Mouse (Mus musculus): ENCODE results near the gene Satb1. TPM values are rescaled to one million over a fixed set of nuclear protein-coding genes. Genes with fewer than 3 reads are reported as not detected.

Gene Satb1
- polyA plus RNA-seq, 2 experiments: 22.4 to 22.9 TPM

DNA sequence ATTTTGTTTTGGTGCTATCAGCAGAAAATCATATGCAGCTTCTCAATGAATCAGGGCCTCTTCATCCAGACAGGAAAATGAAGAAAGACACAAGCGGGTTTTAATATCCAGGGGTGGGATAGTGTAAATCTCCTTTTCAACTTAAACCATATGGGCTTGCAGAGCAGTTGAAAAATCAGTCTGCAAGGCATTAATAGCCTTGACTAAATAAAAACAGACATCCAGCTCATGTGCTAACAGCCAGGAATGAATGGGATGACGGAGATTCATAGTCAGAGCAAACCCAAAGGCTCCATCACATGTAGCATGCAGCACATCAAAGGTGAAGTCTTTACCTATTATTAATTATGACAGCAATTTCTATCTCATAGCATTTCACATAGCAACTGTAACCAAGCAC is 142.6 kb downstream of the Satb1 start:
- no peak overlapping the region for H3K4me2 ChIP-seq (replicated peaks; ENCODE audit: low read depth, low read length, severe bottlenecking)
- H3K4me3 ChIP-seq (replicated peaks; ENCODE audit: low read length): no peak overlapping the region
- H3K4me1 ChIP-seq (ENCODE audit: control insufficient read depth, insufficient read depth, low read length): no peaks in the 10 kb centered on the region
- no peaks in the 10 kb centered on the region for H3K9me3 ChIP-seq (ENCODE audit: control insufficient read depth, low read length)
- no peaks in the 10 kb centered on the region for H3K36me3 ChIP-seq (ENCODE audit: control insufficient read depth, insufficient read depth, low read length)
- DNase-seq (ENCODE audit: low spot score) (no peak), ATAC-seq (ENCODE audit: low FRiP score, low read depth) (no peak)
- 12% methylated on average over 2 of the region's 2 CpGs for WGBS
- no peak overlapping the region for H3K27ac ChIP-seq (replicated peaks; ENCODE audit: low read depth, low read length)
- no peaks in the 10 kb centered on the region for H3K27me3 ChIP-seq (ENCODE audit: control insufficient read depth, insufficient read depth, low read length)
- TF ChIP-seq POLR2A (IDR thresholded peaks at IDR 0.05; ENCODE audit: borderline replicate concordance, extremely low read depth, insufficient read depth, insufficient read length): no peak
- no peak overlapping the region for H3K9ac ChIP-seq (ENCODE audit: low read depth, low read length, severe bottlenecking)

DNA sequence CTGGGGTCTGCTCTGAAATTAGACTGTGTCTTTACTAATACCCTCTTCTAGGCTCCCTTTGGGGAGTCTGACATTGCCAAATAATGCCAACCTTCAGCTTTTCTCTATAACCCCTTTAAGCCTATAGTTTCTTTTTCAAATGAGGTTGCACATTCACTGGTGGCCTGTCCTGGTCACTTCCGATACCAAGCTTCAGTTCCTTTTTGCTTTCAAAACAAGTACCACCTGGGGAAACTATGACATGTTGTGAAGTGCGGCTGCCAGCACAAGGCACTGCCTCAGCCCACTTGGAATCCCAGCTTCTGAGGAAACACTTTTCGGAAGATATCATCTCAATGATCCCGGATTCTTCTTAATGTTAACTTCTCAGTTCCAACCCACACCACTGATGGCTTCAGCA is 145.9 kb downstream of the Satb1 start:
- TF ChIP-seq POLR2A (IDR thresholded peaks at IDR 0.05; ENCODE audit: borderline replicate concordance, extremely low read depth, insufficient read depth, insufficient read length): no peak

More for the DNA sequence above, 145.9 kb downstream of the Satb1 start:
- DNase-seq (ENCODE audit: low spot score) (no peak), ATAC-seq (ENCODE audit: low FRiP score, low read depth) (no peak)
- H3K4me2 ChIP-seq (replicated peaks; ENCODE audit: low read depth, low read length, severe bottlenecking): no peak overlapping the region
- no peak overlapping the region for H3K27ac ChIP-seq (replicated peaks; ENCODE audit: low read depth, low read length)
- 91% methylated on average over 4 of the region's 4 CpGs for WGBS
- H3K36me3 ChIP-seq (ENCODE audit: control insufficient read depth, insufficient read depth, low read length): no peaks in the 10 kb centered on the region
- H3K9ac ChIP-seq (ENCODE audit: low read depth, low read length, severe bottlenecking): no peak overlapping the region
- H3K4me3 ChIP-seq (replicated peaks; ENCODE audit: low read length): no peak overlapping the region
- H3K27me3 ChIP-seq (ENCODE audit: control insufficient read depth, insufficient read depth, low read length): no peaks in the 10 kb centered on the region
- H3K9me3 ChIP-seq (ENCODE audit: control insufficient read depth, low read length): no peaks in the 10 kb centered on the region
- no peaks in the 10 kb centered on the region for H3K4me1 ChIP-seq (ENCODE audit: control insufficient read depth, insufficient read depth, low read length)
